Mouse (Mus musculus) embryonic facial prominence, embryonic 12.5 days (tissue): ENCODE measurements around the gene Map7d1. TPM values are rescaled to one million over a fixed set of nuclear protein-coding genes. Genes with fewer than 3 reads are reported as not detected.
A peak's percentile ranks its signal among the peaks of the same experiment; 100 is the strongest.

Experiments
- ATAC-seq: fragments of 200-750 bp; cut with Nextera tagmentation; 2 replicates; pipeline ENCODE4 v1.8.0; 2017; ENCODE audit not compliant: insufficient number of reproducible peaks, insufficient read depth, low FRiP score, low TSS enrichment
- H3K27ac ChIP-seq: fragments of 300-500 bp; sonication (generic); 2 replicates; pipeline ENCODE4 v1.5.1; 2016; ENCODE audit warnings: mild to moderate bottlenecking
- H3K27me3 ChIP-seq: fragments of 300-500 bp; sonication (generic); 2 replicates; pipeline ENCODE4 v1.6.1; 2016; ENCODE audit warnings: mild to moderate bottlenecking, moderate library complexity
- H3K36me3 ChIP-seq: fragments of 300-500 bp; sonication (generic); 2 replicates; pipeline ENCODE4 v1.6.1; 2016; ENCODE audit warnings: mild to moderate bottlenecking
- H3K4me1 ChIP-seq: fragments of 300-500 bp; sonication (generic); 2 replicates; pipeline ENCODE4 v1.6.1; 2016
- H3K4me2 ChIP-seq: fragments of 300-500 bp; sonication (generic); replicated peaks from 2 replicates; pipeline ENCODE4 v1.6.1; 2016; ENCODE audit warnings: mild to moderate bottlenecking, moderate library complexity
- H3K4me3 ChIP-seq: fragments of 300-500 bp; sonication (generic); 2 replicates; pipeline ENCODE4 v1.5.1; 2016; ENCODE audit warnings: mild to moderate bottlenecking
- H3K9ac ChIP-seq: fragments of 300-500 bp; sonication (generic); 2 replicates; pipeline ENCODE4 v1.6.1; 2016; ENCODE audit warnings: mild to moderate bottlenecking, moderate library complexity
- H3K9me3 ChIP-seq: fragments of 300-500 bp; sonication (generic); 2 replicates; pipeline ENCODE4 v1.6.1; 2016; ENCODE audit warnings: mild to moderate bottlenecking, moderate library complexity
- WGBS: fragments of 180-500 bp; shearing (Covaris S2); methylation state at CpG from one replicate; pipeline ENCODE4 v1.1.7; 2016; 5-methylcytosine and 5-hydroxymethylcytosine counted together
- polyA plus RNA-seq: library from polyadenylated mRNA; unstranded; fragments of >200 nt; fragmentation: Nextera tagmentation; extraction: Ambion mirVana; gene quantifications from 2 replicates; pipeline ENCODE4 v1.2.1, GENCODE M21; 2016

Gene Map7d1
- polyA plus RNA-seq, 1 experiment from 2014 or later, result 95.8 TPM

DNA sequence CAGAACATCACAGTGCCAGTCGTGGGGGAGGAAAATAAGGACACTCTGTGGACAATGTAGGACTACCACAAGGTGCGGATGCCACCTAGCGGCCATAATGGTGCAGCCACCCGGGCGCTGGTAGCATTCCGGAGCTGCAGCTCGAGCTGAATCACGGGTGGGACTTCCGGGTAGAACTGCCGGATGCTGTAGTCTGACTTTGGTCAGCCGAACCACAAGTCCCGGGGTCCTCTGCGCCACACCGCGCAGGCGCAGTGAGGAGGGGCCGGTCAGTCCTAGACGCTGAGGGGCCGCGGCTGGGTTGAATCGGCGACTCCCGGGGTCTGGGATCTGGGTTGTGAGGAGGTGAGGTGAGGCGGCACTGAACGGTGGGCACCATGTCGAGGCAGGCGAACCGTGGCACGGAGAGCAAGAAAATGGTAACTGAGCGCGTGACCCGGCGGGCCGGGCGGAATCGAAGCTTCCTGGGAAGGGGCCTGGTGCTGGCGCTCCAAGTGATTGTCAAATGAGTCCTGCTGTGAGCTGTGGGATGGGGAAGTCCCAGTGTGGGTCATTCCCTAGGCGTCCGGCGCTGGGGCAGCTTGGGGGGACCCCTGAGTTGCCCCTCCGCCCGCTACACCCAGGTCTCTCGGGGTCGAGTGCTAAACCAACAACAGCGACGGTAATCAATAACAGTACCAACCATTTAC lies 6.1 kb upstream of the Map7d1 start, which contains the start of gene Trappc3:
Gene Trappc3, plus strand, starts transcription at position 207 of the 689 bp plus-strand sequence.
- under 1% methylated on average over 46 of the region's 46 CpGs for WGBS
- peaks cover 45% of the 10 kb centered on the region for H3K4me1 ChIP-seq
- peak; percentile 91 for ATAC-seq

DNA sequence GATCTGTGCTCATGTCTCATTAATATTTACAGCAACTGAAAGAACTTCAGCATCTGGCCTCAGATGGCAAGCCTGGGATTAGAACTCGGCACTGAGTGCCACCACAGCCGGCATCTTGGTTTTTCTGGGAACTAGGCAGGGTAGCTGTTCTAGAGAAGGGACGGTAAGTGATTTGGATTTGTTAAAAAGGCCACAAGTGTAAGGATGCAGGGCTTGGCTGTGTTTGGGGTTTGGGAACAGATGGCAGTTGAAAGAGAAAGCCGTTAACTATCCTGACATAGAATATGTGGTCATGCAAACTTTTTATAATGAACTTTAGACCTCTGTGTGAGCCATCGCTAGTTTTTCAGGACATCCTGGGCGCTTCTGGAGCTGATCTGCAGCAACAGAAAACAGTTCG lies 5.5 kb upstream of the Map7d1 start:
- Histone ChIP-seq H3K9me3 (no peaks in the 10 kb centered on the region), H3K27me3 (no peaks in the 10 kb centered on the region), H3K27ac (peak overlapping the region; percentile 96), H3K4me3 (peak overlapping the region; percentile 77; the same call in 1 of the 2 replicates), H3K4me2 (no peak overlapping the region; the same call in 1 of the 2 replicates), H3K9ac (no peak overlapping the region), H3K4me1 (peaks cover 49% of the 10 kb centered on the region), H3K36me3 (no peaks in the 10 kb centered on the region)
- WGBS, result 47% methylated on average over 7 of the region's 7 CpGs
- no peak for ATAC-seq

More for the DNA sequence above, 6.1 kb upstream of the Map7d1 start, which contains the start of gene Trappc3:
- no peaks in the 10 kb centered on the region for H3K9me3 ChIP-seq
- peak within 1 kb of the TSS; percentile 96 for H3K27ac ChIP-seq
- H3K36me3 ChIP-seq, result no peaks in the 10 kb centered on the region
- peak within 1 kb of the TSS; percentile 77 for H3K4me2 ChIP-seq
- no peaks in the 10 kb centered on the region for H3K27me3 ChIP-seq
- H3K9ac ChIP-seq, result peak within 1 kb of the TSS; percentile 84
- H3K4me3 ChIP-seq, result peak within 1 kb of the TSS; percentile 77

DNA sequence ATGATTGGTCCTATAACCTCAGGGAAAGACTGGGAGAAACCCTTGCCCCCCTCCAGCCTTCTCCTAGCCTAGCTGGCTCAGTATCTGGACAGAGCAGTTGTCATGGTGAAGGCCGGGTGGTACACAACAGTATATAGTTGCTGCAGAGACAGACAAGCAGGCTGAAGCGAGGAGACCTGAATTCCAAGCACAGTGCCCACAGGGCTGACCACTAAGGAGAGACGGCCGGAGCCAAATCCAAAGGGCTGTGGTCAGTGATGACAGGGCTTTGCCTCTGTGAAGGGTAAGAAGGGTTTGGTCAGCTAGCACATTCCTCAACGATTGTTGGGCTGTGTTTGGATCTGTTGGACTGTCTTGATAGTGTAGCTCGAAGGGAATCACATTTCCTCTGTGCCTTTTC lies 5.1 kb upstream of the Map7d1 start:
- ATAC-seq, result no peak
- H3K9ac ChIP-seq, result peak overlapping the region; percentile 45

DNA sequence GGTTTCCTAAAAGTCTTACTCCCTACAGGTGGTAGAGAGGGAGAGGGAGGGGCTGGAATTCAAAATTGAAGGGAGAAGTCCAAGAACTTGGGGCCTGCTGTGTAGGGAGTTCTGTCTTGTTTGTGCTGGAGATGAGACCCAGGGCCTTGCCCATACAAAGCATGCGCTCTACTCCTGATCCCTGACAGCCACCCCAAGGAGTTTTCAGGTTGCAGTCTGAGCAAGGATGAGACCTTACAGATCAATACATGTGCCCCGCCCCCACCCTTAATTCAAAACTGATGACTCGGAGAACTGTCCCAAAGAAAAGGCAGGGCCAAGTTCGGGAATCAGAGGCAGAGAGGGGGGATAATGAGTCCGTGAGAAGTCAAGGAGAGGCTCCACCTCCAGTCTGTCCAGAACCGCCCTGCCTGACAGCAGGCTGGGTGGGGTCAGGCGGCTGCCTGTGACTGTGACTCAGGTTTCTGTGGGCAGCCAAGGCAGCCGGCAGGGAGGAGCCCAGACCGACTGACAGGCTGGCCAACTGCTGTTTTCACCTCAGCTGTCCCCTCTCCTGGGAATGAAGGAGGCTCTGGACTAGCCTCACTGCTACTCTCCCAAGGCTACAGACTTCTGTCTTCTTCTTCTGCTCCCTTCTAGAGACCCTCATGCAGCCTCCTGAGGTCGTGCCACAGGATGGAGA lies 4.5 kb upstream of the Map7d1 start:
- H3K27ac ChIP-seq, result peak overlapping the region; percentile 96
- H3K4me3 ChIP-seq, result peak overlapping the region; percentile 10; the same call in 1 of the 2 replicates
- H3K4me1 ChIP-seq, result peaks cover 49% of the 10 kb centered on the region
- H3K4me2 ChIP-seq, result peak overlapping the region; percentile 36
- no peaks in the 10 kb centered on the region for H3K9me3 ChIP-seq
- H3K27me3 ChIP-seq, result no peaks in the 10 kb centered on the region
- 0 out of 2 replicates have a peak, but pooled peaks have one; percentile 1 for ATAC-seq
- 3% methylated on average over 10 of the region's 10 CpGs for WGBS
- H3K9ac ChIP-seq, result peak overlapping the region; percentile 45
- H3K36me3 ChIP-seq, result no peaks in the 10 kb centered on the region

More for the DNA sequence above, 5.1 kb upstream of the Map7d1 start:
- H3K9me3 ChIP-seq, result no peaks in the 10 kb centered on the region
- peak overlapping the region; percentile 96 for H3K27ac ChIP-seq
- peak overlapping the region; percentile 36 for H3K4me2 ChIP-seq
- 62% methylated on average over 6 of the region's 6 CpGs for WGBS
- H3K4me3 ChIP-seq, result no peak overlapping the region
- peaks cover 49% of the 10 kb centered on the region for H3K4me1 ChIP-seq
- no peaks in the 10 kb centered on the region for H3K36me3 ChIP-seq
- H3K27me3 ChIP-seq, result no peaks in the 10 kb centered on the region

DNA sequence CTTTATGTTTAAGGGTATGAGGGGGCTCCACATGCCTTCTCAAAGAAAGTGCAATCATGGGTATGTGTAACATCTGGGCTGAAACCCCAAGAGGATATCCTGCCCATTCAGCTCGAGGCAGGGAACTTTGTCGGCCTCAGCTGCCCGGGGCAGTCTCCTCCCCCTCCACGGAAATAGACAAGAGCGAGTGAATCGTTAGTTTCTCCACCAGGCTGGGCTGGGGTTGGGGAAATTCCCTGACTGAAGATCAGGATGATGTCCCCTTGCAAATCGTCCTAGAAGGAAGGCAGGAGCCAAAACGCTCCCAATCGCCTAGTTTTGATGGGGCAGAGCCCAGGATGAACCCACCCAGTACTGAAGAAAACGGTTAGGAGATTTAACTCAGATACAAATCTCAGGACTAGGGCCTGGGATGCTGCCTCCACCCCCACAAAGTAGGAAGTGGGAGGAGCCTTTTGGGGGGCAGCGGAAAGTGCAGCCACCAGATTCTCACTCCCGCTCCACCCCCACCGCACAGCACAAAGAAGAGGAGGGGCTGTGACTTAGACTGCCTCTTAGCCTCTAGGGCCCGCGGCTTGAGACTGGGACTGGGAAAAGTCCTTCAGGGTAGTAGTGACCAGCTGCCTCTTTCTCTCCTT lies 3.5 kb upstream of the Map7d1 start:
- peak overlapping the region; percentile 47 for H3K9ac ChIP-seq
- no peaks in the 10 kb centered on the region for H3K36me3 ChIP-seq
- peak overlapping the region; percentile 96 for H3K27ac ChIP-seq
- 1% methylated on average over 15 of the region's 15 CpGs for WGBS
- H3K9me3 ChIP-seq, result no peaks in the 10 kb centered on the region
- H3K27me3 ChIP-seq, result no peaks in the 10 kb centered on the region
- ATAC-seq, result no peak
- peak overlapping the region; percentile 9; the same call in 1 of the 2 replicates for H3K4me3 ChIP-seq
- H3K4me2 ChIP-seq, result peak overlapping the region; percentile 36
- peaks cover 52% of the 10 kb centered on the region for H3K4me1 ChIP-seq

DNA sequence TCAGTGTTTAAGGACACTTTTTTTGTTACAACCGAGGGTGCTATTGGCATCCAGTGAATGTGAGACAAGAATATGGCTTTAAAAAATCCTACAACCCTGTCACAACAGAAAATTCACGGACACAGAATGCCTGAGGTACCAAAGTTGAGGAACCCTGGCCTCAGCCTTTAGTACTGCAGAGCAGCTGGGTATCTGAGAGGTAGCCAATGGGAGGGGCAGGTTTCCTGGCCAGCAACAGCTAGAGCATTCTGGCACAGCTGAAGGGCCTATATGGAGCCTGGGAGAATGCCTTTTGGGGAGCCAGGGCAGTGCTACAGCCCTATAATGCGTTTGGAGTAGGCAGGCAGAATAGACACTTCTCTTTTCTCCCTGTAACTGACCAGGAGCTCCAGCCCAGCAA lies 2.9 kb upstream of the Map7d1 start:
- Histone ChIP-seq H3K9me3 (no peaks in the 10 kb centered on the region), H3K4me3 (no peak overlapping the region), H3K27ac (peak overlapping the region; percentile 96), H3K9ac (no peak overlapping the region), H3K4me2 (peak overlapping the region; percentile 36), H3K4me1 (peaks cover 58% of the 10 kb centered on the region), H3K36me3 (no peaks in the 10 kb centered on the region), H3K27me3 (no peaks in the 10 kb centered on the region)
- 13% methylated on average over 3 of the region's 3 CpGs for WGBS
- ATAC-seq, result no peak

DNA sequence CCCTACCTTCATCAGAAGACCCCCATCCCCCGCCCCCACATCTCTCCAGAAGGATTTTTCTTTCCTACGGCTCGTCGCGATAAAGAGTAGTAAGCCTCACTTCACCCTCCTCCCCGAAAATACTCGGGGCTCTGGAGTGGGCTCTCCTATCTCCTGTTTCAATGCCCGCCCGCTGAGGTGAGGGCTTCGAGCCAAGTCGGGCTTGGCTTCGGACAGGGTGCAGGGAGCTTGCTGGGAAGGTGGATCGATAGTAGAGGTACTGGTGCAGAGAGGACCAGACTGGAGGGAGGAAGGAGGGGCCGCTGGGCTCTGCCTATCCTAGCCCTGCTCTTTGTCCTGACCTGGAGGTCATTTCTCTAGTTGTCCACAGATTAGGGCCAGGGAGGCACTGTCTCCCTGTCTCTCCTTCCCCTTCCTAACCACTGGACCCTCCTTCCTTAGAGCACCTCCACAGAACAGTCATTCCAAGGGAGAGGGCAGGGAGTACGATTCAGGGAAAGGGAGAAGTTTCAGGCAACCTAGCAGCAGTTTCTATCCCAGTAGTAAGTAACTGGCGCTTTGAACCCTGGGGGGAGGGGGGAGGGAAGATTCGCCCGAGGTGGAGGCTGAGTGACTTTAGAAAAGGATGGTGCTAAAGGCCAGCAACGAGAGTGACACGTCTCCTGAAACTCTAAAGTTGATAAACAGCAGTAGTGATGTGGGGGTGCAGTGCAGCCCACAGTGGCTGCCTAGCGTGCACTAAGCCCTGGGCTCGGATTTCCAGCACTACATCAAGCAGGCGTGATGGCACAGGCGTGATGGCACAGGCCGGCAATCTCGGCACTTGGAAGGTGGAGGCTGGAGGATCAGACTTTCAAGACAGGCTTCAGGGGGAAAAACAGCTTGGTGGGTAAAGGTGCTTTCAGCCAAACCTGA lies 1.1 kb upstream of the Map7d1 start:
- peak overlapping the region; percentile 96 for H3K4me2 ChIP-seq
- no peaks in the 10 kb centered on the region for H3K9me3 ChIP-seq
- 1% methylated on average over 26 of the region's 26 CpGs for WGBS
- H3K27me3 ChIP-seq, result no peaks in the 10 kb centered on the region
- H3K27ac ChIP-seq, result peak overlapping the region; percentile 96
- peaks cover 72% of the 10 kb centered on the region for H3K4me1 ChIP-seq
- H3K36me3 ChIP-seq, result no peaks in the 10 kb centered on the region
- H3K4me3 ChIP-seq, result peak overlapping the region; percentile 100
- no peak for ATAC-seq
- peak overlapping the region; percentile 99 for H3K9ac ChIP-seq

DNA sequence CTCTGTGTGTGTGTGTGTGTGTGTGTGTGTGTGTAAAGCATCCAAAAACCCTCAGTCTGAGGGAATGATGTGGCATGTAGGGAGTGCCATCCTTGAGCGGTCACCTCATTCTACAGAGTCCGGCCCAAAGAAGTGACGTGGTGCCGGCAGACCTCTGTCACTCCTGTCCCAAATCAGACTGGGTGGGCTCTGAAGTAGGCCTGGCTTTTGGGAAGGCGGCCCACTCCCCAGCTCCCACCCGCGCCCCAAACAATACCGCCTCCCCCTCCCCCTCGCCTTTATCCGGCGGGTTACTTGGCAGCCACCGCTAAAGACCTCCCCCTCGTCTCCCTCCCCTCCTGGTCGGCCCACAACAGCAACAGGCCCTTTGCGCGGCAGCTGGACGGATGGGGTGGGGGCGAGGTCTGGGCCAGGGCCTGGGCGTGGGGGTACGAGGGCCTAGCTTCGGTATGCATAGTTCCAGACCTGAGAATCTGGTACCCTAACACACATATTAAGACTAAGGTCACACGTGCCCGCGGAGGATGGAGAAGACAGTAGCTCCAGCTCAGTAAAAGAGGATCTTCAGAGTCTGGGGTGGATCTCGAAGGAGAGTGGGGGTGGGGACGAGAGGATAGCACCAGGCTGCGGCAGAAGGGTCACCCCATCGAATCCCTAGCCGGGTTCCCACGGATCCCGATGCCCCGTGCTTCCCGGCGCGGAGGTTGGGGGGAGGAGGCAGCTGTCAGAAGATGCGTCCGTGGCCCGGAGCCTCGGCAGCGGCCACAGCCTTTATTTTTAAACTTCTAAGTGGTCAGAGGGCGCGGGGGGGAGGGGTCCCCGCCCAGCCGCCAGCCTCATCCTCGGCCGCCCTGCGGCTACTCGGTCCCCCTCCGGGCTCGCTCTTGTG lies 786 bp downstream of the Map7d1 start:
- Histone ChIP-seq H3K4me1 (peaks cover 73% of the 10 kb centered on the region), H3K36me3 (peaks cover 9% of the 10 kb centered on the region), H3K27ac (peak overlapping the region; percentile 96), H3K4me3 (peak overlapping the region; percentile 100), H3K4me2 (peak overlapping the region; percentile 96), H3K9me3 (no peaks in the 10 kb centered on the region), H3K27me3 (no peaks in the 10 kb centered on the region), H3K9ac (peak overlapping the region; percentile 99)
- WGBS, result under 1% methylated on average over 48 of the region's 50 CpGs
- no peak for ATAC-seq

DNA sequence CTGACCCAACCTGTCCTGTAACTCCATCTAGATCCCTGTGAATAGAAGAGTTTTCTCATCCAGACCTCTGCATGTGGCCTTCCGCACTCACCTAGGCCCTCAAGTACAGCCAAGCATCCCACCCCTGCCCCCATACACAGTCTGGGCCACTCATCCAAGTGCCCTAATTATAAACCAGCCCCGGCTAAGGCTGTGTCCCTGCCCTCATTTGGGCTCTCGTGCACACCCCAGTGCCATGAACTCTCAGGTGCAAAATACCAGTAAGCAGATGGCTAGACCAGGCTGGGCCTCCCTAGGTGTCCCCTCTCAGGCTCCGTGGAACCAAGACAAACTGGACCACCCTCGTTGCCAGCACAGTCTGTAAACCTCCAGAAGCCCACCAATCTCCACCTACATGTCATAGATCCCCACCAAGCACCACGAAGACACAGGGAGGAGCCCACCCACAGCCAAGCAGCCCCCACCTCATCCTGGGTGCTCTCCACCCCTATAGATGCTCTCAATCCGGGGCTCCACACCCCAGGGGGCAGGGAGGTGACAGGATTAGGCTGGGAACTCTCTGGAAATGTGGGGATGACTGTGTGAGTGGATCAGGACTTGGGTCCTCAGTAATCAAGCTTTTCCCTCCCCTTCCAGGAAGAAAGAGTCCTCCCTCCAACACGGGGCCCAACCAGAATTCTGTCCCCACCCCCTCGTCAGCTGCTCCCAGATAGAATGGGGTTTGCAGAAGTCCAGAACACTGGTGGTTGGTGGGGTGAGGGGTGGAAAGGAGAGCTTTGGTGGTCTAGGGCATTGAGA lies 1.6 kb downstream of the Map7d1 start:
- Histone ChIP-seq H3K27me3 (no peaks in the 10 kb centered on the region), H3K36me3 (peaks cover 10% of the 10 kb centered on the region), H3K4me1 (peaks cover 66% of the 10 kb centered on the region), H3K4me2 (peak overlapping the region; percentile 96), H3K4me3 (peak overlapping the region; percentile 100), H3K9ac (peak overlapping the region; percentile 99), H3K27ac (peak overlapping the region; percentile 96), H3K9me3 (no peaks in the 10 kb centered on the region)
- 15% methylated on average over 9 of the region's 9 CpGs for WGBS
- ATAC-seq, result no peak
